Comparison of ENCODE assay signal across 7 mouse cellular contexts in genomic region chr7:126707442-126708174, GRCm38 (mm10). TPM values are rescaled to one million over a fixed set of nuclear protein-coding genes. Genes with fewer than 3 reads are reported as not detected.
A peak's percentile ranks its signal among the peaks of the same experiment; 100 is the strongest.
DNase-seq lines count a peak whose midpoint lies in the region; ATAC-seq and TF ChIP-seq lines count a peak whose summit lies in the region.

TSS of gene Coro1a (minus strand) at chr7:126707787.

- H3K27ac ChIP-seq in neural tube, embryonic 11.5 days (ENCODE audit: low read depth, low read length): no peak within 1 kb of the TSS
- no peak within 1 kb of the TSS for H3K27ac ChIP-seq in stomach, postnatal 0 days (replicated peaks)

- no peak for ATAC-seq in neural tube, embryonic 11.5 days (ENCODE audit: insufficient read depth, low FRiP score, low TSS enrichment)
- ATAC-seq in erythroid progenitor cell, adult 5-6 weeks (replicated peaks; ENCODE audit: low FRiP score, poor library complexity, severe bottlenecking): no peak
- no peak for ATAC-seq in stomach, postnatal 0 days (ENCODE audit: low FRiP score, low TSS enrichment)

- H3K4me3 ChIP-seq in neural tube, embryonic 11.5 days (ENCODE audit: low read depth, low read length): no peak within 1 kb of the TSS
- no peak within 1 kb of the TSS for H3K4me3 ChIP-seq in stomach, postnatal 0 days (ENCODE audit: low read depth, low read length)

- no peak within 1 kb of the TSS for H3K9ac ChIP-seq in neural tube, embryonic 11.5 days (ENCODE audit: low read length)
- no peak within 1 kb of the TSS for H3K9ac ChIP-seq in stomach, postnatal 0 days (ENCODE audit: low read length)

- no peak for TF ChIP-seq EP300 in stomach, postnatal 0 days (optimal IDR thresholded peaks at IDR 0.05)

- H3K4me2 ChIP-seq in neural tube, embryonic 11.5 days (ENCODE audit: low read depth): no peak within 1 kb of the TSS
- H3K4me2 ChIP-seq in stomach, postnatal 0 days (replicated peaks; ENCODE audit: low read depth): no peak within 1 kb of the TSS

- TF ChIP-seq CTCF in stomach, postnatal 0 days (IDR thresholded peaks at IDR 0.05; ENCODE audit: low read depth): no peak

- peaks cover 12% of the 10 kb centered on the region for H3K4me1 ChIP-seq in neural tube, embryonic 11.5 days (ENCODE audit: control insufficient read depth, insufficient read depth, low read length)
- no peaks in the 10 kb centered on the region for H3K4me1 ChIP-seq in stomach, postnatal 0 days (replicated peaks; ENCODE audit: control insufficient read depth, insufficient read depth)

- no peaks in the 10 kb centered on the region for H3K9me3 ChIP-seq in neural tube, embryonic 11.5 days (ENCODE audit: control insufficient read depth, low read length)
- no peaks in the 10 kb centered on the region for H3K9me3 ChIP-seq in stomach, postnatal 0 days (ENCODE audit: control insufficient read depth, low read length)

- H3K27me3 ChIP-seq in neural tube, embryonic 11.5 days (ENCODE audit: control insufficient read depth, insufficient read depth, low read length): 0 out of 2 replicates have a peak, but pooled peaks cover 5% of the 10 kb centered on the region
- no peaks in the 10 kb centered on the region for H3K27me3 ChIP-seq in stomach, postnatal 0 days (ENCODE audit: control insufficient read depth, insufficient read depth, low read length)

- DNase-seq in neural tube, embryonic 11.5 days (ENCODE audit: low spot score): no peak
- DNase-seq in neural tube, embryonic 10.5 days (ENCODE audit: extremely low spot score, low spot score): no peak
- DNase-seq in large intestine, adult 2 months (ENCODE audit: low read depth, low spot score): no peak
- DNase-seq in lung, postnatal 36 days: peak; percentile 53
- DNase-seq in stomach, postnatal 0 days (ENCODE audit: low spot score): no peak
- no peak for DNase-seq in testis, postnatal 14 days (ENCODE audit: low spot score)

- WGBS in neural tube, embryonic 11.5 days: 87% methylated on average over 19 of the region's 19 CpGs
- 86% methylated on average over 19 of the region's 19 CpGs for WGBS in large intestine, adult 2 months
- 76% methylated on average over 19 of the region's 19 CpGs for WGBS in stomach, postnatal 0 days

- H3K36me3 ChIP-seq in neural tube, embryonic 11.5 days (ENCODE audit: control insufficient read depth, insufficient read depth, low read length): no peaks in the 10 kb centered on the region
- no peaks in the 10 kb centered on the region for H3K36me3 ChIP-seq in stomach, postnatal 0 days (ENCODE audit: control insufficient read depth, insufficient read depth, low read length)

RNA-seq across cellular contexts. Expression of gene Coro1a, which starts in this region (rescaled TPM):
- 50.6 and 52.5 TPM in 2 replicates for polyA plus RNA-seq in neural tube, embryonic 11.5 days (2014; fragmentation: Nextera tagmentation; extraction: Ambion mirVana)
- 103 and 171 TPM in 2 replicates for total RNA-seq in erythroid progenitor cell, adult 5-6 weeks (2015; ENCODE audit: low replicate concordance)
- total RNA-seq in erythroid progenitor cell, adult 5-6 weeks (2017; ENCODE audit: low replicate concordance): 101 and 106 TPM in 2 replicates
- 137 and 143 TPM in 2 replicates for polyA plus RNA-seq in large intestine, adult 2 months (2012; rRNA removed)
- 15.7 and 16.9 TPM in 2 replicates for polyA plus RNA-seq in stomach, postnatal 0 days (2015; fragmentation: Nextera tagmentation; extraction: Ambion mirVana)
